ENCODE assay signal across 10 mouse cellular contexts in the genomic region with DNA sequence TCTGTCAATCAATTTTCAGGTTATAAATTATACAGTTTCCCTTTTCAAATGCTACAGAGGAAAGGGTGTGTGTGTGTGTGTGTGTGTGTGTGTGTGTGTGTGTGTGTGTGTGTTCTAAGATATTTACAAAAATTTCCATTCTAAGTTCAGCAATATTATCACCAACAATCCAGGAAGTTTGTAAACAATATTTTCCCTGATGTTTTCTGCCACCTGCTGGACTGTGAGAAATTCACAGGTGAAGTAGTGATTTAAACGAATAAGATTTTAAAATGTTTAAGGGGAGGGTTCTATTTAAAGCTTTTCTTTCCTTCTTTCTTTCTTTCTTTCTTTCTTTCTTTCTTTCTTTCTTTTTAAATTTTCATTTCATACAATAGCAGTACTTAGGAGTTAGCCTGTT. TPM values are rescaled to one million over a fixed set of nuclear protein-coding genes. Genes with fewer than 3 reads are reported as not detected.
DNase-seq lines count a peak whose midpoint lies in the region; ATAC-seq lines count a peak whose summit lies in the region.
"Had no signal": no experiment of that assay in that cellular context is flagged by ENCODE, and none has a peak within 500 bp of the region (broad histone marks: within the 10 kb centered on the region; RNA-seq: fewer than 3 reads in every experiment).

No protein-coding gene starts in this region.

- H3K4me3 ChIP-seq in kidney, embryonic 16.5 days (ENCODE audit: low read length), result no peak overlapping the region

- peak; percentile 18 to 20 for DNase-seq in cerebellum, postnatal 10 days
- DNase-seq in cerebellum, adult 18-20 months, result no peak
- DNase-seq in kidney, adult 18-20 months, result peak; percentile 13
- DNase-seq in right cerebral cortex, postnatal 14 days, result peak; percentile 18
- no peak for DNase-seq in right cerebral cortex, postnatal 36 days (ENCODE audit: low spot score in 2 of 2)
- DNase-seq in retina, embryonic 14.5 days (ENCODE audit: low spot score), result peak; percentile 12
- no peak for DNase-seq in gastrocnemius, postnatal 36 days

- 0 out of 2 replicates have a peak, but pooled peaks cover 2% of the 10 kb centered on the region for H3K4me1 ChIP-seq in kidney, embryonic 16.5 days (ENCODE audit: insufficient read depth, low read length)

- 45% methylated on average over 1 of the region's 1 CpGs for WGBS in kidney, embryonic 16.5 days

- H3K4me2 ChIP-seq in kidney, embryonic 16.5 days (replicated peaks; ENCODE audit: low read depth, low read length), result no peak overlapping the region

- intact Hi-C loops in gastrocnemius, postnatal 36 days (cut with DNase I), result loop anchor here (10.0 kb wide), 1 partner anchor 183 kb away; no protein-coding TSS in a partner anchor

- H3K36me3 ChIP-seq in kidney, embryonic 16.5 days (ENCODE audit: insufficient read depth, low read length), result no peaks in the 10 kb centered on the region

- no peaks in the 10 kb centered on the region for H3K9me3 ChIP-seq in kidney, embryonic 16.5 days (ENCODE audit: low read length)

- ATAC-seq in kidney, embryonic 16.5 days (ENCODE audit: low FRiP score, low TSS enrichment), result no peak

- no peaks in the 10 kb centered on the region for H3K27me3 ChIP-seq in kidney, embryonic 16.5 days (ENCODE audit: insufficient read depth, low read length)

- H3K9ac ChIP-seq in kidney, embryonic 16.5 days (replicated peaks; ENCODE audit: low read length), result no peak overlapping the region
- H3K9ac ChIP-seq: liver, embryonic 14.5 days had no signal

- H3K27ac ChIP-seq in kidney, embryonic 16.5 days (ENCODE audit: low read length), result no peak overlapping the region
- H3K27ac ChIP-seq: liver, embryonic 14.5 days had no signal

RNA-seq across cellular contexts. Expression of a gene that starts 18.5 kb away (rescaled TPM):
- polyA plus RNA-seq in kidney, embryonic 16.5 days (2015; fragmentation: Nextera tagmentation; extraction: Ambion mirVana), result not detected in 2 replicates
- total RNA-seq in gastrocnemius, postnatal 36 days (2021), result not detected
- polyA plus RNA-seq: intestine, embryonic 14.5 days; liver, embryonic 14.5 days had no signal

Comparison
In these comparisons a context has a peak if more than half of its experiments do, and no peak if none do; other contexts are left out.
1. DNase-seq: peak in cerebellum, postnatal 10 days (2 of 2), kidney, adult 18-20 months (single experiment), right cerebral cortex, postnatal 14 days (single experiment) and retina, embryonic 14.5 days (single experiment); none in cerebellum, adult 18-20 months (0 of 2), right cerebral cortex, postnatal 36 days (0 of 2) and gastrocnemius, postnatal 36 days (0 of 2).